Mouse (Mus musculus): ENCODE results near the gene Tmem95. TPM values are rescaled to one million over a fixed set of nuclear protein-coding genes. Genes with fewer than 3 reads are reported as not detected.

The Tmem95 gene
- total and polyA plus RNA-seq, 3 experiments, result not detected

GRCm38 (mm10) chr11:69858113-69858998 is 19.5 kb downstream of the Tmem95 start, which contains the start of gene Tnk1:
TSS of gene Tnk1 (minus strand) at chr11:69858730.
- no peak for DNase-seq (ENCODE audit: extremely low read depth)
- in situ Hi-C loops (cut with MboI; ENCODE audit: low pct_ligation_motif_present, low pct_unique_long_range_greater_than_20kb, low sequenced_read_pairs) (no loop called here), dilution Hi-C loops (cut with MboI; ENCODE audit: extremely low pct_ligation_motif_present, extremely low pct_unique_long_range_greater_than_20kb, low sequenced_read_pairs) (no loop called here)
- no peaks in the 10 kb centered on the region for H3K79me2 ChIP-seq (replicated peaks; ENCODE audit: control insufficient read depth, extremely low read depth, insufficient read depth, poor library complexity, severe bottlenecking)
- no peak within 1 kb of the TSS for H3K27ac ChIP-seq (ENCODE audit: insufficient read depth, low read depth)
- H3K36me3 ChIP-seq (replicated peaks in 1 of 2; ENCODE audit: control insufficient read depth in 1 of 2, insufficient read depth in 1 of 2, low read length in 1 of 2), result no peaks in the 10 kb centered on the region
- peaks cover 5% of the 10 kb centered on the region for H3K27me3 ChIP-seq (replicated peaks)
- no peak within 1 kb of the TSS for H3K4me3 ChIP-seq (replicated peaks in 1 of 3; ENCODE audit: low read depth in 2 of 3, low read length in 2 of 3, poor library complexity in 1 of 3)
- no peak within 1 kb of the TSS for H3K9ac ChIP-seq (ENCODE audit: insufficient read depth, low read depth)
- H3K4me2 ChIP-seq (ENCODE audit: insufficient read depth, low read depth, poor library complexity, severe bottlenecking), result no peak within 1 kb of the TSS
- H3K4me1 ChIP-seq (ENCODE audit: control insufficient read depth in 1 of 2, insufficient read depth in 2 of 2), result peaks cover 6 to 16% of the 10 kb centered on the region in 2 experiments
- no peak for TF ChIP-seq ZKSCAN1 (IDR thresholded peaks at IDR 0.05; ENCODE audit: borderline replicate concordance, low read depth, low read length)
- TF ChIP-seq POLR2AphosphoS2 (IDR thresholded peaks at IDR 0.05; ENCODE audit: low read depth, low read length), result no peak
- TF ChIP-seq MXI1 (IDR thresholded peaks at IDR 0.05; ENCODE audit: low read depth, low read length), result no peak
- TF ChIP-seq POLR2A (IDR thresholded peaks at IDR 0.05; ENCODE audit: low read depth, low read length), result no peak
- TF ChIP-seq ELF1 (IDR thresholded peaks at IDR 0.05; ENCODE audit: low read depth, low read length), result no peak
- TF ChIP-seq RCOR1 (conservative IDR thresholded peaks at IDR 0.05; ENCODE audit: low read depth, low read length), result no peak
- TF ChIP-seq TBP (conservative IDR thresholded peaks at IDR 0.05; ENCODE audit: low read depth, low read length), result no peak
- no peak for TF ChIP-seq EP300 (IDR thresholded peaks at IDR 0.05; ENCODE audit: low read length)
- no peak for TF ChIP-seq USF2 (conservative IDR thresholded peaks at IDR 0.05; ENCODE audit: low read depth, low read length)
- TF ChIP-seq E2F4 (IDR thresholded peaks at IDR 0.05; ENCODE audit: insufficient replicate concordance, low read depth, low read length), result no peak
- no peak for TF ChIP-seq GABPA (IDR thresholded peaks at IDR 0.05; ENCODE audit: insufficient replicate concordance, low read depth, low read length)
- TF ChIP-seq ZNF384 (IDR thresholded peaks at IDR 0.05; ENCODE audit: low read depth, low read length), result no peak
- no peak for TF ChIP-seq MYC (IDR thresholded peaks at IDR 0.05; ENCODE audit: low read depth, low read length)
- no peak for TF ChIP-seq NELFE (IDR thresholded peaks at IDR 0.05; ENCODE audit: low read depth, low read length)
- TF ChIP-seq PAX5 (IDR thresholded peaks at IDR 0.05; ENCODE audit: low read length), result no peak
- TF ChIP-seq KAT2A (IDR thresholded peaks at IDR 0.05; ENCODE audit: insufficient replicate concordance, low read length), result no peak
- TF ChIP-seq MAX (IDR thresholded peaks at IDR 0.05; ENCODE audit: low read length), result no peak
- H3K9me3 ChIP-seq (replicated peaks; ENCODE audit: low read length), result no peaks in the 10 kb centered on the region

DNA sequence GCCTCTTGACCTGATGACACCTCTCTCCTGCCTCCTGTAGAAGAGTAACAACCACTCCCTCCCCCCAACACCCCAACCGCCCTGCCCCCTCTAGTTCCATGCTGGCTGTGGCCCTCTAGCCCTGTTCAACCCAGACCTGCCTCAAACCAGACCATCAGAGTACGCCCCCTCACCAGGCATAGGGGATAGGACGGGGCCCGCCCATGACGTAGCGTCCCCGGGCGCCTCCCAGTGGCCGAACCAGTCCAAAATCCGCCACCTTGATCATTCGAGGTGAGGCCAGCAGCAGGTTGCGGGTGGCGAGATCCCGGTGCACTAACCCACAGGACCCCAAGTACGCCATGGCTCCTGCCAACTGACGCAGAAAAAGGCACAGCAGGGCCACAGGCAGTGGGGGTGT is 22.5 kb downstream of the Tmem95 start:
- peak; percentile 48 for DNase-seq (ENCODE audit: extremely low read depth)
- peak overlapping the region; percentile 19 for H3K4me2 ChIP-seq (ENCODE audit: insufficient read depth, low read depth, poor library complexity, severe bottlenecking)
- H3K27me3 ChIP-seq (replicated peaks), result peaks cover 2% of the 10 kb centered on the region
- no peak overlapping the region for H3K4me3 ChIP-seq (replicated peaks in 1 of 3; ENCODE audit: low read depth in 2 of 3, low read length in 2 of 3, poor library complexity in 1 of 3)
- peaks cover 0 to 21% of the 10 kb centered on the region in 2 experiments for H3K36me3 ChIP-seq (replicated peaks in 1 of 2; ENCODE audit: control insufficient read depth in 1 of 2, insufficient read depth in 1 of 2, low read length in 1 of 2)
- no peak overlapping the region for H3K27ac ChIP-seq (ENCODE audit: insufficient read depth, low read depth)
- H3K79me2 ChIP-seq (replicated peaks; ENCODE audit: control insufficient read depth, extremely low read depth, insufficient read depth, poor library complexity, severe bottlenecking), result no peaks in the 10 kb centered on the region
- no peak overlapping the region for H3K9ac ChIP-seq (ENCODE audit: insufficient read depth, low read depth)
- H3K4me1 ChIP-seq (ENCODE audit: control insufficient read depth in 1 of 2, insufficient read depth in 2 of 2), result peaks cover 6 to 16% of the 10 kb centered on the region in 2 experiments
- no peaks in the 10 kb centered on the region for H3K9me3 ChIP-seq (replicated peaks; ENCODE audit: low read length)
- no peak for TF ChIP-seq USF2 (conservative IDR thresholded peaks at IDR 0.05; ENCODE audit: low read depth, low read length)
- peak; percentile 79 for TF ChIP-seq SMC3 (IDR thresholded peaks at IDR 0.05; ENCODE audit: low read depth, low read length)
- peak in 1 of 2 experiments; percentile 85; a peak in 2 of 4 replicates for TF ChIP-seq CTCF (conservative IDR thresholded peaks at IDR 0.05 in 1 of 2, IDR thresholded peaks at IDR 0.05 in 1 of 2; ENCODE audit: low read depth in 2 of 2, low read length in 2 of 2)
- peak; percentile 54 for TF ChIP-seq RAD21 (IDR thresholded peaks at IDR 0.05; ENCODE audit: low read depth, low read length)
- TF ChIP-seq JUND (conservative IDR thresholded peaks at IDR 0.05; ENCODE audit: low read depth, low read length), result no peak
- TF ChIP-seq MYC (IDR thresholded peaks at IDR 0.05; ENCODE audit: low read depth, low read length), result no peak
- in situ Hi-C loops (cut with MboI; ENCODE audit: low pct_ligation_motif_present, low pct_unique_long_range_greater_than_20kb, low sequenced_read_pairs), result no loop called here
- dilution Hi-C loops (cut with MboI; ENCODE audit: extremely low pct_ligation_motif_present, extremely low pct_unique_long_range_greater_than_20kb, low sequenced_read_pairs), result no loop called here

Data from CH12.LX (cell line).